Mouse (Mus musculus) cerebral cortex, adult 2 months (tissue): ENCODE measurements around the gene Slc25a5.

Experiments
- WGBS: fragments of 180-500 bp; shearing (Covaris S2); methylation state at CpG from one replicate; pipeline ENCODE4 v1.1.7; 2018; 5-methylcytosine and 5-hydroxymethylcytosine counted together

The Slc25a5 gene

GRCm38 (mm10) chrX:36799131-36799879 lies 3.9 kb downstream of the Slc25a5 start:
- 37% methylated on average over 6 of the region's 6 CpGs for WGBS

- WGBS: 66% methylated on average over 5 of the region's 5 CpGs
These were observed 7.7 kb downstream of the Slc25a5 start for GRCm38 (mm10) chrX:36803189-36803588.

GRCm38 (mm10) chrX:36804196-36804595 lies 8.7 kb downstream of the Slc25a5 start:
- WGBS: 62% methylated on average over 5 of the region's 5 CpGs

GRCm38 (mm10) chrX:36805466-36806235 lies 10.2 kb downstream of the Slc25a5 start:
- 68% methylated on average over 5 of the region's 5 CpGs for WGBS

- WGBS: 5% methylated on average over 43 of the region's 45 CpGs
These were observed 12.2 kb downstream of the Slc25a5 start for GRCm38 (mm10) chrX:36807360-36808317.

GRCm38 (mm10) chrX:36808318-36808683 lies 12.8 kb downstream of the Slc25a5 start:
- WGBS: 37% methylated on average over 6 of the region's 6 CpGs

GRCm38 (mm10) chrX:36811377-36811776 lies 15.9 kb downstream of the Slc25a5 start:
- 17% methylated on average over 5 of the region's 5 CpGs for WGBS

GRCm38 (mm10) chrX:36814161-36814836 lies 18.8 kb downstream of the Slc25a5 start:
- WGBS: 71% methylated on average over 8 of the region's 8 CpGs

GRCm38 (mm10) chrX:36815022-36815421 lies 19.6 kb downstream of the Slc25a5 start:
- WGBS: 96% methylated on average over 4 of the region's 4 CpGs

GRCm38 (mm10) chrX:36815439-36815838 lies 20.0 kb downstream of the Slc25a5 start:
- WGBS: 80% methylated on average over 4 of the region's 4 CpGs

- 50% methylated on average over 8 of the region's 8 CpGs for WGBS
These were observed 21.0 kb downstream of the Slc25a5 start for GRCm38 (mm10) chrX:36816368-36816899.

- 24% methylated on average over 9 of the region's 10 CpGs for WGBS
These were observed 21.5 kb downstream of the Slc25a5 start for GRCm38 (mm10) chrX:36816953-36817441.

- 90% methylated on average over 4 of the region's 4 CpGs for WGBS
These were observed 24.1 kb downstream of the Slc25a5 start for GRCm38 (mm10) chrX:36819575-36819974.

GRCm38 (mm10) chrX:36820201-36820600 lies 24.8 kb downstream of the Slc25a5 start:
- WGBS: 26% methylated on average over 4 of the region's 4 CpGs

GRCm38 (mm10) chrX:36823932-36824711 lies 28.7 kb downstream of the Slc25a5 start:
- WGBS: 56% methylated on average over 10 of the region's 10 CpGs

GRCm38 (mm10) chrX:36825032-36825431 lies 29.6 kb downstream of the Slc25a5 start:
- 74% methylated on average over 2 of the region's 2 CpGs for WGBS

GRCm38 (mm10) chrX:36826873-36827272 lies 31.4 kb downstream of the Slc25a5 start:
- 89% methylated on average over 5 of the region's 5 CpGs for WGBS

- WGBS: 19% methylated on average over 5 of the region's 5 CpGs
These were observed 34.8 kb downstream of the Slc25a5 start for GRCm38 (mm10) chrX:36830271-36830670.

GRCm38 (mm10) chrX:36831632-36832031 lies 36.2 kb downstream of the Slc25a5 start:
- WGBS: 50% methylated on average over 4 of the region's 4 CpGs
